In genomic region chr10:9732065-9732749, GRCm38 (mm10) we compare ENCODE assay signal across 18 mouse cellular contexts. TPM values are rescaled to one million over a fixed set of nuclear protein-coding genes. Genes with fewer than 3 reads are reported as not detected.
A peak's percentile ranks its signal among the peaks of the same experiment; 100 is the strongest.
DNase-seq lines count a peak whose midpoint lies in the region; ATAC-seq and TF ChIP-seq lines count a peak whose summit lies in the region.
"Had no signal": no experiment of that assay in that cellular context is flagged by ENCODE, and none has a peak within 500 bp of the region (broad histone marks: within the 10 kb centered on the region; RNA-seq: fewer than 3 reads in every experiment).

No protein-coding gene starts in this region.

- no peak overlapping the region for H3K4me3 ChIP-seq in heart, embryonic 10.5 days
- no peak overlapping the region for H3K4me3 ChIP-seq in kidney, postnatal 0 days (replicated peaks; ENCODE audit: low read depth, low read length)
- no peak overlapping the region for H3K4me3 ChIP-seq in forebrain, embryonic 15.5 days
- H3K4me3 ChIP-seq in hindbrain, embryonic 10.5 days = no peak overlapping the region
- H3K4me3 ChIP-seq: embryonic facial prominence, embryonic 10.5 days; heart, embryonic 13.5 days; hindbrain, embryonic 12.5 days had no signal

- H3K27me3 ChIP-seq in heart, embryonic 10.5 days (ENCODE audit: insufficient read depth, poor library complexity, severe bottlenecking) = no peaks in the 10 kb centered on the region
- H3K27me3 ChIP-seq in kidney, postnatal 0 days (ENCODE audit: insufficient read depth, low read length) = no peaks in the 10 kb centered on the region
- no peaks in the 10 kb centered on the region for H3K27me3 ChIP-seq in Patski
- H3K27me3 ChIP-seq in forebrain, embryonic 15.5 days = no peaks in the 10 kb centered on the region
- H3K27me3 ChIP-seq in hindbrain, embryonic 10.5 days (ENCODE audit: insufficient read depth, poor library complexity, severe bottlenecking) = no peaks in the 10 kb centered on the region
- H3K27me3 ChIP-seq: heart, embryonic 13.5 days; hindbrain, embryonic 12.5 days had no signal

- POLR2A ChIA-PET in Patski (lab: Charles Lee) = no interaction called here

- H3K27ac ChIP-seq in heart, embryonic 10.5 days = no peak overlapping the region
- H3K27ac ChIP-seq in kidney, postnatal 0 days = no peak overlapping the region
- H3K27ac ChIP-seq in forebrain, embryonic 15.5 days (replicated peaks) = no peak overlapping the region
- H3K27ac ChIP-seq in hindbrain, embryonic 10.5 days = no peak overlapping the region
- H3K27ac ChIP-seq: embryonic facial prominence, embryonic 10.5 days; heart, embryonic 13.5 days; hindbrain, embryonic 12.5 days had no signal

- no peak for TF ChIP-seq CTCF in kidney, postnatal 0 days (IDR thresholded peaks at IDR 0.05; ENCODE audit: low read depth)
- TF ChIP-seq CTCF in Patski (IDR thresholded peaks at IDR 0.05) = no peak

- ATAC-seq in kidney, postnatal 0 days (replicated peaks; ENCODE audit: low FRiP score, low read depth) = peak; percentile 86
- ATAC-seq in Patski = peak; percentile 51
- ATAC-seq in forebrain, embryonic 15.5 days (replicated peaks) = 0 out of 2 replicates have a peak, but pooled peaks have one; percentile 70
- ATAC-seq: hindbrain, embryonic 16.5 days; inflammation-experienced regulatory T-cells, adult 6 months had no signal

- no peaks in the 10 kb centered on the region for H3K4me1 ChIP-seq in heart, embryonic 10.5 days
- H3K4me1 ChIP-seq in kidney, postnatal 0 days (replicated peaks; ENCODE audit: insufficient read depth, low read length) = no peaks in the 10 kb centered on the region
- H3K4me1 ChIP-seq in forebrain, embryonic 15.5 days = no peaks in the 10 kb centered on the region
- no peaks in the 10 kb centered on the region for H3K4me1 ChIP-seq in hindbrain, embryonic 10.5 days (replicated peaks)
- H3K4me1 ChIP-seq: heart, embryonic 13.5 days; hindbrain, embryonic 12.5 days had no signal

- H3K9me3 ChIP-seq in heart, embryonic 10.5 days = no peaks in the 10 kb centered on the region
- H3K9me3 ChIP-seq in kidney, postnatal 0 days (replicated peaks; ENCODE audit: low read length) = no peaks in the 10 kb centered on the region
- no peaks in the 10 kb centered on the region for H3K9me3 ChIP-seq in forebrain, embryonic 15.5 days
- no peaks in the 10 kb centered on the region for H3K9me3 ChIP-seq in hindbrain, embryonic 10.5 days
- H3K9me3 ChIP-seq: embryonic facial prominence, embryonic 10.5 days; heart, embryonic 13.5 days; hindbrain, embryonic 12.5 days had no signal

- H3K4me2 ChIP-seq in kidney, postnatal 0 days (ENCODE audit: low read length) = no peak overlapping the region
- H3K4me2 ChIP-seq in forebrain, embryonic 15.5 days (replicated peaks) = no peak overlapping the region
- H3K4me2 ChIP-seq: heart, embryonic 13.5 days; hindbrain, embryonic 12.5 days had no signal

- H3K9ac ChIP-seq in kidney, postnatal 0 days (ENCODE audit: low read depth, low read length) = no peak overlapping the region
- H3K9ac ChIP-seq in forebrain, embryonic 15.5 days (replicated peaks) = no peak overlapping the region
- H3K9ac ChIP-seq: heart, embryonic 13.5 days; hindbrain, embryonic 12.5 days had no signal

- peak; percentile 10 for DNase-seq in heart, adult 11 months
- no peak for DNase-seq in heart, embryonic 10.5 days (ENCODE audit: low spot score)
- peak; percentile 83 for DNase-seq in kidney, postnatal 0 days (ENCODE audit: low spot score)
- DNase-seq in kidney, postnatal 25 days = no peak
- DNase-seq in Patski (ENCODE audit: low read depth, low spot score) = no peak
- no peak for DNase-seq in hindbrain, embryonic 10.5 days (ENCODE audit: low spot score)
- DNase-seq in adrenal gland, adult 18-20 months (ENCODE audit: low spot score in 2 of 2) = no peak
- DNase-seq: adrenal gland, postnatal 14 days; cerebellum, adult 2 months; cerebellum, postnatal 10 days; gastrocnemius, postnatal 14 days; heart, postnatal 36 days had no signal

- H3K36me3 ChIP-seq in heart, embryonic 10.5 days = no peaks in the 10 kb centered on the region
- H3K36me3 ChIP-seq in kidney, postnatal 0 days (ENCODE audit: insufficient read depth, low read length) = no peaks in the 10 kb centered on the region
- no peaks in the 10 kb centered on the region for H3K36me3 ChIP-seq in forebrain, embryonic 15.5 days
- H3K36me3 ChIP-seq in hindbrain, embryonic 10.5 days = no peaks in the 10 kb centered on the region
- H3K36me3 ChIP-seq: embryonic facial prominence, embryonic 10.5 days; heart, embryonic 13.5 days; hindbrain, embryonic 12.5 days had no signal

- in situ Hi-C loops in Patski (cut with MboI; ENCODE audit: low pct_unique_long_range_greater_than_20kb) = no loop called here

- CTCF ChIA-PET in Patski (lab: Charles Lee) = no interaction called here

- 82% methylated on average over 9 of the region's 9 CpGs for WGBS in heart, embryonic 10.5 days
- 38% methylated on average over 9 of the region's 9 CpGs for WGBS in kidney, postnatal 0 days
- 49% methylated on average over 9 of the region's 9 CpGs for WGBS in forebrain, embryonic 15.5 days
- 74% methylated on average over 9 of the region's 9 CpGs for WGBS in hindbrain, embryonic 10.5 days

RNA-seq across cellular contexts. Expression of gene Samd5, which starts 57.2 kb away (rescaled TPM):
- polyA plus RNA-seq in heart, embryonic 10.5 days (2016; fragmentation: Nextera tagmentation; extraction: Ambion mirVana) = 2.9 and 3.7 TPM in 2 replicates
- polyA plus RNA-seq in kidney, postnatal 0 days (2015; fragmentation: Nextera tagmentation; extraction: Ambion mirVana) = 1.6 and 1.7 TPM in 2 replicates
- polyA plus RNA-seq in Patski (2021) = 0.08 TPM
- 3.6 and 3.8 TPM in 2 replicates for polyA plus RNA-seq in forebrain, embryonic 15.5 days (2015; fragmentation: Nextera tagmentation; extraction: Ambion mirVana)
- polyA plus RNA-seq in hindbrain, embryonic 10.5 days (2016; fragmentation: Nextera tagmentation; extraction: Ambion mirVana) = 3.3 and 3.7 TPM in 2 replicates
- total RNA-seq in adrenal gland, adult 18-20 months (2021) = 1 to 10 TPM; 1.8 to 8.7 TPM
- polyA plus RNA-seq: inflammation-experienced regulatory T-cells, adult 6 months had no signal

Comparison
In these comparisons a context has a peak if more than half of its experiments do, and no peak if none do; other contexts are left out.
1. DNase-seq: peak in heart, adult 11 months (single experiment) and kidney, postnatal 0 days (single experiment); none in heart, embryonic 10.5 days (single experiment), kidney, postnatal 25 days (0 of 2), Patski (single experiment), hindbrain, embryonic 10.5 days (single experiment) and adrenal gland, adult 18-20 months (0 of 2).
2. Peak in every context shown above with its lines, with median percentiles within 50 percentile points of each other: ATAC-seq.